Mouse (Mus musculus): Measurements from ENCODE around the gene Enoph1. TPM values are rescaled to one million over a fixed set of nuclear protein-coding genes. Genes with fewer than 3 reads are reported as not detected.

Gene Enoph1
- polyA plus RNA-seq, 1 experiment: not detected

GRCm38 (mm10) chr5:100079040-100079930, 39.5 kb downstream of the Enoph1 start:
- 52% methylated on average over 36 of the region's 36 CpGs for WGBS
- no peak for TF ChIP-seq POLR2A (IDR thresholded peaks at IDR 0.05; ENCODE audit: insufficient read depth, low read depth, low read length)
- no peak for TF ChIP-seq CTCF (IDR thresholded peaks at IDR 0.05; ENCODE audit: insufficient read depth, low read depth, low read length)
- Histone ChIP-seq H3K4me1 (ENCODE audit: control insufficient read depth, insufficient read depth, low read length) (peaks cover 9% of the 10 kb centered on the region; the same call in 1 of the 2 replicates), H3K27ac (ENCODE audit: insufficient read depth, low read depth, low read length) (no peak overlapping the region), H3K4me3 (ENCODE audit: insufficient read depth, low read depth, low read length) (peak overlapping the region; percentile 16)

GRCm38 (mm10) chr5:100079931-100080275, 40.1 kb downstream of the Enoph1 start:
- no peak overlapping the region for H3K27ac ChIP-seq (ENCODE audit: insufficient read depth, low read depth, low read length)
- WGBS: 89% methylated on average over 8 of the region's 8 CpGs
- no peak overlapping the region for H3K4me3 ChIP-seq (ENCODE audit: insufficient read depth, low read depth, low read length)
- TF ChIP-seq CTCF (IDR thresholded peaks at IDR 0.05; ENCODE audit: insufficient read depth, low read depth, low read length) (no peak), POLR2A (IDR thresholded peaks at IDR 0.05; ENCODE audit: insufficient read depth, low read depth, low read length) (no peak)
- H3K4me1 ChIP-seq (ENCODE audit: control insufficient read depth, insufficient read depth, low read length): peaks cover 9% of the 10 kb centered on the region; the same call in 1 of the 2 replicates

GRCm38 (mm10) chr5:100082006-100082405, 42.2 kb downstream of the Enoph1 start:
- peaks cover 9% of the 10 kb centered on the region; the same call in 1 of the 2 replicates for H3K4me1 ChIP-seq (ENCODE audit: control insufficient read depth, insufficient read depth, low read length)
- TF ChIP-seq POLR2A (IDR thresholded peaks at IDR 0.05; ENCODE audit: insufficient read depth, low read depth, low read length): no peak
- TF ChIP-seq CTCF (IDR thresholded peaks at IDR 0.05; ENCODE audit: insufficient read depth, low read depth, low read length): no peak
- no peak overlapping the region for H3K4me3 ChIP-seq (ENCODE audit: insufficient read depth, low read depth, low read length)
- no peak overlapping the region for H3K27ac ChIP-seq (ENCODE audit: insufficient read depth, low read depth, low read length)
- WGBS: 91% methylated on average over 4 of the region's 4 CpGs

- H3K27ac ChIP-seq (ENCODE audit: insufficient read depth, low read depth, low read length): no peak overlapping the region
- no peak overlapping the region for H3K4me3 ChIP-seq (ENCODE audit: insufficient read depth, low read depth, low read length)
- H3K4me1 ChIP-seq (ENCODE audit: control insufficient read depth, insufficient read depth, low read length): peaks cover 5% of the 10 kb centered on the region; the same call in 1 of the 2 replicates
- 52% methylated on average over 12 of the region's 12 CpGs for WGBS
- TF ChIP-seq POLR2A (IDR thresholded peaks at IDR 0.05; ENCODE audit: insufficient read depth, low read depth, low read length): no peak
- no peak for TF ChIP-seq CTCF (IDR thresholded peaks at IDR 0.05; ENCODE audit: insufficient read depth, low read depth, low read length)
These were observed 44.3 kb downstream of the Enoph1 start for GRCm38 (mm10) chr5:100083953-100084562.

- no peak for TF ChIP-seq CTCF (IDR thresholded peaks at IDR 0.05; ENCODE audit: insufficient read depth, low read depth, low read length)
- no peak for TF ChIP-seq POLR2A (IDR thresholded peaks at IDR 0.05; ENCODE audit: insufficient read depth, low read depth, low read length)
- Histone ChIP-seq H3K27ac (ENCODE audit: insufficient read depth, low read depth, low read length) (no peak overlapping the region), H3K4me3 (ENCODE audit: insufficient read depth, low read depth, low read length) (no peak overlapping the region), H3K4me1 (ENCODE audit: control insufficient read depth, insufficient read depth, low read length) (no peaks in the 10 kb centered on the region)
- 52% methylated on average over 8 of the region's 8 CpGs for WGBS
These were observed 45.3 kb downstream of the Enoph1 start for GRCm38 (mm10) chr5:100085097-100085496.

GRCm38 (mm10) chr5:100090515-100091262, 50.9 kb downstream of the Enoph1 start:
- Histone ChIP-seq H3K4me1 (ENCODE audit: control insufficient read depth, insufficient read depth, low read length) (peaks cover 11% of the 10 kb centered on the region), H3K4me3 (ENCODE audit: insufficient read depth, low read depth, low read length) (no peak overlapping the region), H3K27ac (ENCODE audit: insufficient read depth, low read depth, low read length) (peak overlapping the region; percentile 87; the same call in 1 of the 2 replicates)
- TF ChIP-seq POLR2A (IDR thresholded peaks at IDR 0.05; ENCODE audit: insufficient read depth, low read depth, low read length) (no peak), CTCF (IDR thresholded peaks at IDR 0.05; ENCODE audit: insufficient read depth, low read depth, low read length) (no peak)
- WGBS: 13% methylated on average over 12 of the region's 12 CpGs

- Histone ChIP-seq H3K4me1 (ENCODE audit: control insufficient read depth, insufficient read depth, low read length) (peaks cover 11% of the 10 kb centered on the region), H3K4me3 (ENCODE audit: insufficient read depth, low read depth, low read length) (no peak overlapping the region), H3K27ac (ENCODE audit: insufficient read depth, low read depth, low read length) (peak overlapping the region; percentile 87)
- no peak for TF ChIP-seq POLR2A (IDR thresholded peaks at IDR 0.05; ENCODE audit: insufficient read depth, low read depth, low read length)
- TF ChIP-seq CTCF (IDR thresholded peaks at IDR 0.05; ENCODE audit: insufficient read depth, low read depth, low read length): no peak
- WGBS: 15% methylated on average over 10 of the region's 10 CpGs
These were observed 51.4 kb downstream of the Enoph1 start for GRCm38 (mm10) chr5:100091263-100091594.

GRCm38 (mm10) chr5:100091602-100092001, 51.8 kb downstream of the Enoph1 start:
- TF ChIP-seq CTCF (IDR thresholded peaks at IDR 0.05; ENCODE audit: insufficient read depth, low read depth, low read length) (no peak), POLR2A (IDR thresholded peaks at IDR 0.05; ENCODE audit: insufficient read depth, low read depth, low read length) (no peak)
- no peak overlapping the region for H3K4me3 ChIP-seq (ENCODE audit: insufficient read depth, low read depth, low read length)
- H3K4me1 ChIP-seq (ENCODE audit: control insufficient read depth, insufficient read depth, low read length): peaks cover 11% of the 10 kb centered on the region
- WGBS: 10% methylated on average over 17 of the region's 17 CpGs
- H3K27ac ChIP-seq (ENCODE audit: insufficient read depth, low read depth, low read length): peak overlapping the region; percentile 87

Data from olfactory bulb, adult 2 months (tissue).